Mouse (Mus musculus): ENCODE measurements at regions not wholly inside any gene's neighbourhood (a gene's known extent, or its start where the extent isn't known, plus 50 kb on each side); places are given as distances from the start of the nearest gene placed in this dataset.

DNA sequence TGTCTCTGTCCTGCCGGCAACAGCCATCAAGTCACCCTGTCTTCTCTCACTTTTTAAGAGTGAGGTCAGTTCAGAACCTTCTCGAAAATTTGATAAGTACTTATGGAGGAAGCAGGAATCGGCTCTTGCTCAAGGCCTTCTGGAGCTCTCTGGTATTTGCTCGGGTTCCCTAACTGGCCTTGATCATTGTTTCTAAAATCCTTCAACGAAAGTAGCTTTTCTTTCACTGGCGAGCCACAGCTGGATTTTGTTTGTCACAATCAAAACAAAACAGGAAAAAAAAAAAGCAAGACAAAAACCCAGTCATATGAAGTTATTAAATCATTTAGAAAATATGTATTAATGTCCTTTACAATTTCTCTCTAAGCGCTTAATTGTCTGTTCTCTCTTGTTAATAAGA, 156.6 kb upstream of the Tex13c2 start:
- Histone ChIP-seq H3K9me3 (no peaks in the 10 kb centered on the region), H3K27ac (no peak overlapping the region), H3K4me2 (no peak overlapping the region), H3K4me3 (replicated peaks) (no peak overlapping the region), H3K4me1 (no peaks in the 10 kb centered on the region), H3K27me3 (no peaks in the 10 kb centered on the region), H3K36me3 (replicated peaks) (no peaks in the 10 kb centered on the region), H3K9ac (no peak overlapping the region)
- WGBS: 77% methylated on average over 7 of the region's 7 CpGs
- ATAC-seq (ENCODE audit: low FRiP score): no peak

DNA sequence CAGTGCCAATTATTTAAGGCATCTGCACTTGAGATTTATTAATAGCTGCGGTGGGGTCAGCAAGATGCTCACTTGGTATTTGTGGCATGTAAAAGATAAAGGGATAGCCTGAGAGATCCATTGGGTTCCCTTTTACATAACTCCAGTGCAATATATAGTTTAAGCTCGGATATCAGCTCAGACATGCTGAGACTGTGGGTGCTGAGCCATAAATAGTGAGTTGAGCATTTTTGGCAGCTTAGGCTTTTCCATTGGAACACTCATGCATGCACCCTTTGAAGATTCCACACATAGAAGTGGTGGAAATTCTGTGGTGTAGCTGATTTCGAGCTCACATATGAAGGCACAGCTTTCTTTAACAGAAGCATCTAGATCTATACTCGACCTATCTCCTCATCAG, 155.9 kb upstream of the Tex13c2 start:
- H3K9me3 ChIP-seq: no peaks in the 10 kb centered on the region
- H3K27ac ChIP-seq: no peak overlapping the region
- ATAC-seq (ENCODE audit: low FRiP score): no peak

DNA sequence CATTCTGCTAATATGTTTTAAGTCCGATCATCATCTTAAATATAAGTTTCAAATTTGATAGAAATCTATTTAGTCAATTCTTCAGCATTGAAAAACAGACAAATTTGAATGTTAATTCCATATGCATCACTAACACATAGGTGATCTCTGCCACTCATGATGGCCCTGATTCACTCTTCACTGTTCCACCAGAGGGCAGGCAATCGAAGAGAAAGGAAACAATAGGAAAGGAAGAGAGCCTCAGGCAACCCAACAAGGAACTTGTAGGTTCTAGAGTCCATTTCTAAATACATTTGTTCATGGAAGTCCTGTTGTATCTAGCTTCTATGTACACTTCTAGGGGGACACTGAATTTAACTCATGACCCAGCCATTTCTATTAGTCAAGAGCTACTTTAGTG, 154.7 kb upstream of the Tex13c2 start:
- H3K4me1 ChIP-seq: no peaks in the 10 kb centered on the region
- ATAC-seq (ENCODE audit: low FRiP score): no peak
- H3K4me3 ChIP-seq (replicated peaks): no peak overlapping the region
- WGBS: 71% methylated on average over 2 of the region's 2 CpGs
- H3K36me3 ChIP-seq (replicated peaks): no peaks in the 10 kb centered on the region
- no peak overlapping the region for H3K9ac ChIP-seq
- no peak overlapping the region for H3K4me2 ChIP-seq
- H3K27me3 ChIP-seq: no peaks in the 10 kb centered on the region
- no peak overlapping the region for H3K27ac ChIP-seq
- H3K9me3 ChIP-seq: no peaks in the 10 kb centered on the region

More for the DNA sequence above, 155.9 kb upstream of the Tex13c2 start:
- Histone ChIP-seq H3K4me2 (no peak overlapping the region), H3K9ac (no peak overlapping the region), H3K4me1 (no peaks in the 10 kb centered on the region), H3K4me3 (replicated peaks) (no peak overlapping the region), H3K27me3 (no peaks in the 10 kb centered on the region), H3K36me3 (replicated peaks) (no peaks in the 10 kb centered on the region)
- 80% methylated on average over 4 of the region's 4 CpGs for WGBS

DNA sequence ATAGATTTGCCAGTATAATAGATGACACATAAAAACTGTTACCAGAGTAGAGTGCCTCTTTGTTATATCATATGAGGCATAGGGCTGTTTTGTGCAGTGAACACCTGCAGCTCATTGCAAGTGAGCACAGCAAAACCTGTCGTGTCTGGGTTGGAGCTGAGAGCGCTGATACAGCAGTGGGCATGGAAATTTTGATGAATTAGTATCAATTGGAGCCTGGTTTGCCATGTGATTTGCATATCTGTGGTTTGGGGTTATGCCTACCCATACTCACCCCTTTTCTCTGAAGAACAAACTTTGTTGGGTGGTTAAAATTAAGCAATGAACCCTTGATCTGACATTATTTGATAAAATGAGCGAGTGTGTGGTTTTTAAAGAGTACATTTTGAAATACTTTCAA, 152.7 kb upstream of the Tex13c2 start:
- 86% methylated on average over 3 of the region's 3 CpGs for WGBS

DNA sequence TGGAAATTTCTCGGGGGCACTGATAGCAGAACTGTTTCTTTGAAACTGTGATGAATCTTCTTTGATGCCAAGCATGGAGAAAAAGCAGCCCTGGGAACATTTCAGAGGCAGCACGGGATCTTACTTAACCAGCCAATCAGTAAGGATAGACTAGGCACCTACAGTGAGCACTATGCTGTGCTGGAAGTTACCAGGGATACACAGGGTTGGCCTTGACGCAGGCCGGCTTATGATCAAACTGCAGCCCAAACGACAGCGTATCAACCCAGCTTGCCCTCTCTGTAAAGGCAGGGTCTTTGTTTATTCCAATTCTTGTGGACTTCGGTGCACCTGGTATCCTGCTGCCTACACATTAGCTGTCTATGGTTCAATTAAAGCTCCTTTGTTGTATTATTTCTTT, 147.1 kb upstream of the Tex13c2 start:
- 17% methylated on average over 7 of the region's 7 CpGs for WGBS
- Histone ChIP-seq H3K27me3 (no peaks in the 10 kb centered on the region), H3K4me3 (replicated peaks) (no peak overlapping the region), H3K36me3 (replicated peaks) (no peaks in the 10 kb centered on the region), H3K4me1 (peaks cover 15% of the 10 kb centered on the region; the same call in 1 of the 2 replicates), H3K9me3 (no peaks in the 10 kb centered on the region), H3K27ac (peak overlapping the region; percentile 79), H3K9ac (no peak overlapping the region), H3K4me2 (no peak overlapping the region)
- ATAC-seq (ENCODE audit: low FRiP score): 0 out of 2 replicates have a peak, but pooled peaks have one; percentile 40

More for the DNA sequence above, 152.7 kb upstream of the Tex13c2 start:
- H3K9me3 ChIP-seq: no peaks in the 10 kb centered on the region
- H3K36me3 ChIP-seq (replicated peaks): no peaks in the 10 kb centered on the region
- no peak overlapping the region for H3K9ac ChIP-seq
- H3K4me1 ChIP-seq: 0 out of 2 replicates have a peak, but pooled peaks cover under 1% of the 10 kb centered on the region
- no peak overlapping the region for H3K4me3 ChIP-seq (replicated peaks)
- H3K4me2 ChIP-seq: no peak overlapping the region
- no peaks in the 10 kb centered on the region for H3K27me3 ChIP-seq
- ATAC-seq (ENCODE audit: low FRiP score): no peak
- no peak overlapping the region for H3K27ac ChIP-seq

DNA sequence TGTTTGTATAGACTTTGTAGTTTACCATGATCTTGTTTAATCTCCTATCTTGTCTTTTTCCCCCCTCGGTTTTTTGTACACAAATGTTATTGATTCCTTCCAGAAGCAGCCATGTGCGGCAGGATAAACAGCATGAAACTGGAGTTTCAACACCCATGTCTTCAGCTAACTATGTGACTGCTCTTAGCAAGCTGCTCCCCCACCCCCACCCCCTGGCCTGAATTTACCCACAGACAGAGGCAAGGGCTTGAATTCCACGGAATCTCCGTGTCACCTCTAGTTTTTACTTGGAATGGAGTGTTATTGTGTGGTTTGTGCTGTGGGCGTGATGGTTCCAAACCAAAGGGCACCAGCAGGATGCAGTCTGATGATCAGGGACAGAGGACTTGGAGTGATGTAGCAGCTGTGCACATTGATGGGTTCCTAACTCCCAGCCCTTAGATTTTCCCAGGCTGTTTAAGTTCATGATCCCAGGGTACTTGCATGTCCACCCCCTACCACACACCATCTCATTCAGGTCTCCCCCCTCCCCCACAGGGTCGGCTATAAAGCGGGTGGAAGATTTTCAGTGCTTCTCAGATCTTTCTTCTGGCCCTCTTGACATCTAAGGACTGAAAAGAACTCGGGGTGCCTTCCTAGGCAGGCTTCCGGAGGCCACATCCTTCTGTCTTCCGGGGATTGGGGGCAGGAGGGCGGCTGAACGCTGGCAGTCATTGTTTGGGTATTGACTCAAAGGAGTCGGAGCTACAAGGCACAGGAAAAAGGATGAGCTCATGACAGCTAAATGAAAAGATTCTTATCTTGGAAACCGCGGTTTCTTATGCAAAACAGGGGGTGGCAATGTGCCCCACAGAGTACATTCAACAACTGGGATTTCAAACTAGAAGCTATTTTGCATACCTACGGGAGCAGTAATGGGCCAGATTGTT, 146.3 kb upstream of the Tex13c2 start:
- Histone ChIP-seq H3K27me3 (no peaks in the 10 kb centered on the region), H3K36me3 (replicated peaks) (no peaks in the 10 kb centered on the region), H3K27ac (peak overlapping the region; percentile 79), H3K9me3 (no peaks in the 10 kb centered on the region), H3K4me3 (replicated peaks) (no peak overlapping the region), H3K4me2 (peak overlapping the region; percentile 25), H3K9ac (no peak overlapping the region), H3K4me1 (peaks cover 15% of the 10 kb centered on the region; the same call in 1 of the 2 replicates)
- 16% methylated on average over 16 of the region's 16 CpGs for WGBS
- peak; percentile 88 for ATAC-seq (ENCODE audit: low FRiP score)

DNA sequence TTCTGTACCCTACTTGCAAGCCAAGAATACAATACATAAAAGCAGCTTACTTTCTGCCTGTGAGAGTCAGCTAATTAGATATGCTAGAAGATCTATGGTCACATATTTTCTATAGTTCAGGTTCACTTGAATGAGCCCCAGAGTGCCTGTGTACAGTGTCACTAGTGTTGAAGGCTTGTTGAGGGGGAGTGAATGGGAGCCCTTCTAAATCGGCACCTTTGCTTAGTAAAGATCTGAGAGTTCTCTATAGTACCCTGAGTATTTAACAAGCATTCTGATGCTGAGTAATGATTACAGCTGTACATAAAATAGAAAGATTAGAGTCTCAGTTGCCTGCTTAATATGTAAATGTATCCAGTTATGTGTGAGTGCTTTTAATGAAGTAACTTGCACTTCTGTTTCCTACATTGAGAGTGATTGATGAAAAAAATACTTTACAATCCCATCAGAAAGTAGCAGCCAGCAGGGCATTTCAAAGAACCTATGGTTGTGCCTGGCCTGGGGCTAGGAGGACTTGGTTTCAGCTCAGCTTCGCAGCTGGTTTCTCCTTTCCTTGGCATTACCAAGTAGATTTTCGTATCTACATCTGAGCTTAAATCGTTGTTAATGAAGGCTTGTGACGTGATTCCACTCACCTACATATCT, 136.8 kb upstream of the Tex13c2 start:
- ATAC-seq (ENCODE audit: low FRiP score): peak; percentile 95; the same call in 1 of the 2 replicates
- Histone ChIP-seq H3K27ac (peak overlapping the region; percentile 65), H3K4me2 (no peak overlapping the region), H3K9ac (no peak overlapping the region), H3K4me1 (no peaks in the 10 kb centered on the region), H3K4me3 (replicated peaks) (no peak overlapping the region), H3K9me3 (no peaks in the 10 kb centered on the region), H3K36me3 (replicated peaks) (no peaks in the 10 kb centered on the region), H3K27me3 (no peaks in the 10 kb centered on the region)
- whole genome bisulfite sequencing: 45% methylated on average over 5 of the region's 5 CpGs

DNA sequence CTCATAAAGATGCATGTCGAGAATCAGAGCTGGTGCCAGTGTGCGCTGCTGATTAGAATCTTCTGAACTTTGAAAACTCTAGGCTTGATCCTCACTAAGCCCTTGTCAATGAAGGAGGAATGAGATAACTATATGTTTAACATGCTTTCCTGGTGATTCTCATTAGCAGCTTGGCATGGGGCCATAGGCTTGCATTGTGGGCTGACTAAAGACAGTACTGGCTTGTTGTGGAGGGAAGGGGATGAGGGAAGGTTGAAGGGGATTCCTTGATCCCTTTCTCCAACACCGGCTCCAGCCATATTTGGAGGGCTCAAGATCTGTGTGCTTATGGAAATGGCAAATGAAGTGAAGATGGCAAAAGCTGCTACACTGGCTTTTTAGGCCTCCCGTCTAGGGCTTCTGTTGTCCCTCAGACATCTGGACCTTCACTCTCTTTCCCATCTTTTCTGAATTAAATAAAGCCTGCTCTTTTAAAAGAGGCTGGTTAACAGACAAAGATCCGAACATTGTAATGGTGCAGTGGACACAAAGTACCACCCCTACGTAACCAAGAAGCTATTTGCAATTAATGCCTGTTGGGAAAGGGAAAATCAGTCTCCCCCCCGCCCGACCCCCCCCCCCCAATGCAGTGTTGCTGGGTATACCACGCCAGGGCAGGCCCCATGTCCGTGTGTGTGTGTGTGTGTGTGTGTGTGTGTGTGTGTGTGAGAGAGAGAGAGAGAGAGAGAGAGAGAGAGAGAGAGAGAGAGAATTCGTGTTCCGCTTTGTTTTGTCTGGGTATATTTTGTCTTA, 129.9 kb upstream of the Tex13c2 start:
- Histone ChIP-seq H3K4me3 (replicated peaks) (no peak overlapping the region), H3K4me2 (peak overlapping the region; percentile 40), H3K27ac (peak overlapping the region; percentile 88), H3K36me3 (replicated peaks) (no peaks in the 10 kb centered on the region), H3K27me3 (no peaks in the 10 kb centered on the region), H3K9ac (no peak overlapping the region), H3K4me1 (peaks cover 6% of the 10 kb centered on the region; the same call in 1 of the 2 replicates), H3K9me3 (no peaks in the 10 kb centered on the region)
- 17% methylated on average over 8 of the region's 12 CpGs for WGBS
- peak; percentile 57 for ATAC-seq (ENCODE audit: low FRiP score)

DNA sequence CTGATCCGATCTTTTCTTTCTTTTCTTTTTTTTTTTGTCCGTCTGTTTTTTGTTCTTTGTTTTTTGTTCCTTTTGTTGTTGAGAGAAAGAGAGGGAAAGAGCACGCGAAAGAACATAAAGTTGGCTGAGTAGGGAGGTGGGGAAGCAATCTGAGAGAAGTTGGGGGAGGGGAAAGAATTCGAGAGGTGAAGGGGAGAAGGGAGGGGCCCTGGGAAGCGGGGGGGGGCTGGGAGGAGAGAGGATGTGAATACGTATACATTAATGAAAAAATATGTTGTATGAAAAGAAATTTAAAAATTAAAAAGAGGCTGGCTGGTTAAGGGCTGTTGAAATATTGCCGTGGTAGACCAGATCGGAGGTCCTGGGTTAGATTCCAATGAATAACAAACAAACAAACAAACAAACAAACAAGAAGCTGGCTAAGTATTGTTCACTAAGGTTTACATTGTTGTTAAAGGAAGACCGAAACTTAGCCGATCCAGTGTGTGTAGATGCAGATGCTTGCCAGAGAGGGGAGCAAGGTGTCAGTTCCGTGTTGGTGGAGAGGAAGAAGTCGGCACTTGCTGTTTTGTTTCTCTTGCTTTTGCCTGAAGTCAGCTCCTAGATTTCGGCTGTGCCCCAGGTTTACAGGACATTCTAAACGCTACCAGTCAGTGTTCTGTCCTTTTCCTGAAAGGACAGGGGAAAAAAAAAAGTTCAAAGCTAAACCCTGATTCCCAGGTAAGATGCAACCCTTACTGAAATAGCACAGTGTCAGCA, 129.1 kb upstream of the Tex13c2 start:
- 0 out of 2 replicates have a peak overlapping the region, but pooled peaks have one; percentile 21 for H3K9ac ChIP-seq
- H3K9me3 ChIP-seq: no peaks in the 10 kb centered on the region
- H3K4me2 ChIP-seq: peak overlapping the region; percentile 40
- H3K27me3 ChIP-seq: no peaks in the 10 kb centered on the region
- ATAC-seq (ENCODE audit: low FRiP score): no peak
- peak overlapping the region; percentile 19; the same call in 1 of the 2 replicates for H3K4me3 ChIP-seq (replicated peaks)
- peaks cover 6% of the 10 kb centered on the region; the same call in 1 of the 2 replicates for H3K4me1 ChIP-seq
- WGBS: 22% methylated on average over 13 of the region's 15 CpGs
- H3K27ac ChIP-seq: peak overlapping the region; percentile 88
- H3K36me3 ChIP-seq (replicated peaks): no peaks in the 10 kb centered on the region

DNA sequence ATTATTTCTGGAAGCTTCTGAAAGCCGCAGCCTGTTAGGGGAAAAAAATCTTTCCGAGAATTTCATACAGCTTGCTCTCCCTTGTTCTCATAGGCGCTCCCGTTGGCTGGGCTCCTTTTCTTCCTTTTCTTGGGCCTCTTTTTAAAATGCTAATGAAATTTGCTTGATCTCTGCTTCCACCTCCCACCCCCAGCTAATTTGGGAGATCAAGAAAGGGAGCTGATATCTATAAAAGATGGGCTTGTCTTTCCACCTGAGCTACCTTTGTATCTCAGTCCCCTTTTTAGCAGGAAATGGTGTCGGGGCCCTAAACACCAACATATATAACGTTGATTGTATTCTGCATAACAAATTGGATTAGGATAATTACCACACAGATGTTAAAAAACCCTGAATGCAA, 128.5 kb upstream of the Tex13c2 start:
- H3K9ac ChIP-seq: 0 out of 2 replicates have a peak overlapping the region, but pooled peaks have one; percentile 21
- H3K4me3 ChIP-seq (replicated peaks): no peak overlapping the region
- no peak; the same call in 1 of the 2 replicates for ATAC-seq (ENCODE audit: low FRiP score)
- H3K27ac ChIP-seq: peak overlapping the region; percentile 88
- H3K4me1 ChIP-seq: peaks cover 6% of the 10 kb centered on the region; the same call in 1 of the 2 replicates
- H3K4me2 ChIP-seq: peak overlapping the region; percentile 40
- no peaks in the 10 kb centered on the region for H3K27me3 ChIP-seq
- H3K36me3 ChIP-seq (replicated peaks): no peaks in the 10 kb centered on the region
- 23% methylated on average over 6 of the region's 6 CpGs for WGBS
- no peaks in the 10 kb centered on the region for H3K9me3 ChIP-seq

DNA sequence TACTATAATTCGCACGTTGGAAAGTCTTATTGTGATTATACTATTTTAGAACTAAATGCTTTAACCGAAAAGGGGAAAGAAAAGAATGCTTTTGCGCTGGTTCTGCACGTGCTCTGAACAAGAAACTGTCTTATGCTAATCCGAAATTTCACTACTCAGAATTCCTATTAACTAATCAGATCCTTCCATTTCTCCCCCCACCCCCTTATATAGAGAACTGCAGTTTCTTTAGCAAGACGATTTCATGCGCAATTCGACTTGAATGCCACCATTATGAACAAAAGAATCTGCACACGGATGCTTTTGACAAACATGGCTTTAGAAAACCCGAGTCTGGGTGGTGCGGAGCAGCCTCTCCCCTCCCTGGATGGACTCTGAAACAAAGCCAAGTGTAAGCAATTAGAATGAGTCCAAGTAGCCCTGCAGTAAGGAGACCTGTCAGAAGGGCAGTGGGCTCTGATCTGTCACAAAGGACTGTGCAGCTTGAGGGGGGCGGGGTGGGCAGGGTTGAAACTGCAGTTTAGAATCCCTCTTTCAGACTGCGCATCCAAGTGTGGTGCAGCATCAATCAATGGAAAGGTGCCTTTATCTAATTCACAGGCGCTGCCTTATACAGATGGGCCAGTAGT, 128.0 kb upstream of the Tex13c2 start:
- Histone ChIP-seq H3K4me3 (replicated peaks) (no peak overlapping the region), H3K27ac (peak overlapping the region; percentile 88), H3K9me3 (no peaks in the 10 kb centered on the region), H3K4me2 (peak overlapping the region; percentile 40; the same call in 1 of the 2 replicates), H3K36me3 (replicated peaks) (no peaks in the 10 kb centered on the region), H3K27me3 (no peaks in the 10 kb centered on the region), H3K9ac (no peak overlapping the region), H3K4me1 (peaks cover 6% of the 10 kb centered on the region; the same call in 1 of the 2 replicates)
- WGBS: 16% methylated on average over 15 of the region's 15 CpGs
- ATAC-seq (ENCODE audit: low FRiP score): peak; percentile 90
